Mouse (Mus musculus) liver, postnatal 0 days (tissue): Measurements from ENCODE around the gene Glycam1. TPM values are rescaled to one million over a fixed set of nuclear protein-coding genes. Genes with fewer than 3 reads are reported as not detected.
"Not testable (repeated sequence)": the region's sequence is repeated elsewhere in the genome, so short reads cannot be mapped to it uniquely, and the experiment has no call there.

ENCODE experiments used
- ATAC-seq: fragments of 200-750 bp; cut with Nextera tagmentation; 2 replicates; pipeline ENCODE4 v1.8.0; 2017; ENCODE audit warnings: mild to moderate bottlenecking, moderate library complexity
- DNase-seq: peaks from one replicate; pipeline ENCODE4 v3.0.0-alpha.2; 2016
- H3K27ac ChIP-seq: fragments of 300-500 bp; sonication (generic); 2 replicates; pipeline ENCODE4 v1.5.1; 2014; ENCODE audit warnings: antibody characterized with exemption, moderate library complexity, mild to moderate bottlenecking, low read depth
- H3K27me3 ChIP-seq: fragments of 300-500 bp; sonication (generic); 2 replicates; pipeline ENCODE4 v1.6.1; 2014; ENCODE audit warnings: low read length, control low read depth, mixed read lengths; ENCODE audit not compliant: insufficient read depth
- H3K36me3 ChIP-seq: fragments of 300-500 bp; sonication (generic); replicated peaks from 2 replicates; pipeline ENCODE4 v1.6.1; 2014; ENCODE audit warnings: mild to moderate bottlenecking, control low read depth, low read length, moderate library complexity, mixed read lengths; ENCODE audit not compliant: insufficient read depth
- H3K4me1 ChIP-seq: fragments of 300-500 bp; sonication (generic); 2 replicates; pipeline ENCODE4 v1.6.1; 2014; ENCODE audit warnings: antibody characterized with exemption, mild to moderate bottlenecking, control low read depth; ENCODE audit not compliant: insufficient read depth
- H3K4me2 ChIP-seq: fragments of 300-500 bp; sonication (generic); 2 replicates; pipeline ENCODE4 v1.6.1; 2014; ENCODE audit warnings: low read depth, mild to moderate bottlenecking, low read length, moderate library complexity, mixed read lengths
- H3K4me3 ChIP-seq: fragments of 300-500 bp; sonication (generic); 2 replicates; pipeline ENCODE4 v1.5.1; 2014; ENCODE audit warnings: low read depth, low read length
- H3K9ac ChIP-seq: fragments of 300-500 bp; sonication (generic); replicated peaks from 2 replicates; pipeline ENCODE4 v1.6.1; 2014; ENCODE audit warnings: mild to moderate bottlenecking, moderate library complexity
- H3K9me3 ChIP-seq: fragments of 300-500 bp; sonication (generic); 2 replicates; pipeline ENCODE4 v1.6.1; 2016; ENCODE audit warnings: mild to moderate bottlenecking, control low read depth, low read length, mixed read lengths
- CTCF ChIP-seq: sonication (generic); IDR thresholded peaks from 2 replicates; pipeline ENCODE4 v1.5.1; 2016; ENCODE audit warnings: antibody characterized with exemption, low read depth
- EP300 ChIP-seq: IDR thresholded peaks from 2 replicates; pipeline ENCODE4 v1.6.1; 2016; ENCODE audit warnings: antibody characterized with exemption, low read depth, mild to moderate bottlenecking
- WGBS: fragments of 180-500 bp; shearing (Covaris S2); extraction: QIAGEN DNeasy Blood & Tissue Kit; methylation state at CpG from one replicate; pipeline ENCODE4 v1.1.7; 2014; ENCODE audit not compliant: insufficient replicate concordance; 5-methylcytosine and 5-hydroxymethylcytosine counted together
- polyA plus RNA-seq: library from polyadenylated mRNA; unstranded; fragments of >200 nt; fragmentation: Nextera tagmentation; extraction: Ambion mirVana; gene quantifications from 2 replicates; pipeline ENCODE4 v1.2.1, GENCODE M21; 2015

The Glycam1 gene
- not detected in 2 replicates for polyA plus RNA-seq

GRCm38 (mm10) chr15:103564981-103565380 is at the start of gene Glycam1:
TSS of gene Glycam1 (minus strand) at chr15:103565081.
- H3K4me3 ChIP-seq, result no peak within 1 kb of the TSS

GRCm38 (mm10) chr15:103604481-103604880 is 39.6 kb upstream of the Glycam1 start:
- H3K4me1 ChIP-seq, result no peaks in the 10 kb centered on the region
- DNase-seq, result no peak
- no peak overlapping the region for H3K9ac ChIP-seq
- no peaks in the 10 kb centered on the region for H3K36me3 ChIP-seq
- no peak overlapping the region for H3K4me2 ChIP-seq
- TF ChIP-seq EP300 (no peak), CTCF (no peak)
- H3K4me3 ChIP-seq, result no peak overlapping the region
- no peaks in the 10 kb centered on the region for H3K9me3 ChIP-seq
- no peak overlapping the region for H3K27ac ChIP-seq
- no peak for ATAC-seq
- WGBS, result 67% methylated on average over 1 of the region's 1 CpGs
- H3K27me3 ChIP-seq, result no peaks in the 10 kb centered on the region

More at GRCm38 (mm10) chr15:103564981-103565380, at the start of gene Glycam1:
- no peaks in the 10 kb centered on the region for H3K9me3 ChIP-seq
- H3K27me3 ChIP-seq, result no peaks in the 10 kb centered on the region
- no peaks in the 10 kb centered on the region for H3K36me3 ChIP-seq
- DNase-seq (no peak), ATAC-seq (no peak)
- no peak within 1 kb of the TSS for H3K4me2 ChIP-seq
- no peak within 1 kb of the TSS for H3K27ac ChIP-seq
- no peak for TF ChIP-seq EP300
- TF ChIP-seq CTCF, result no peak
- no peaks in the 10 kb centered on the region for H3K4me1 ChIP-seq
- no peak within 1 kb of the TSS for H3K9ac ChIP-seq

GRCm38 (mm10) chr15:103590779-103591178 is 25.9 kb upstream of the Glycam1 start:
- H3K36me3 ChIP-seq, result no peaks in the 10 kb centered on the region
- H3K9ac ChIP-seq, result no peak overlapping the region
- no peak overlapping the region for H3K27ac ChIP-seq
- no peaks in the 10 kb centered on the region for H3K9me3 ChIP-seq
- H3K4me1 ChIP-seq, result no peaks in the 10 kb centered on the region
- ATAC-seq (no peak), DNase-seq (no peak)
- WGBS, result 79% methylated on average over 2 of the region's 2 CpGs
- TF ChIP-seq CTCF (no peak), EP300 (no peak)
- H3K4me3 ChIP-seq, result no peak overlapping the region
- H3K4me2 ChIP-seq, result no peak overlapping the region
- no peaks in the 10 kb centered on the region for H3K27me3 ChIP-seq

- H3K4me2 ChIP-seq, H3K36me3 ChIP-seq, H3K4me1 ChIP-seq, H3K27ac ChIP-seq, H3K9me3 ChIP-seq, H3K4me3 ChIP-seq, DNase-seq, ATAC-seq, H3K27me3 ChIP-seq, H3K9ac ChIP-seq: not testable (repeated sequence)
- WGBS, result 39% methylated on average over 4 of the region's 4 CpGs
Observed at GRCm38 (mm10) chr15:103587752-103588151, 22.9 kb upstream of the Glycam1 start.

GRCm38 (mm10) chr15:103585876-103586275 is 21.0 kb upstream of the Glycam1 start:
- 65% methylated on average over 2 of the region's 2 CpGs for WGBS

GRCm38 (mm10) chr15:103552096-103552690 is 12.7 kb downstream of the Glycam1 start:
- H3K4me3 ChIP-seq, result no peak overlapping the region
- H3K27ac ChIP-seq, result no peak overlapping the region
- H3K9me3 ChIP-seq, result no peaks in the 10 kb centered on the region
- H3K36me3 ChIP-seq, result no peaks in the 10 kb centered on the region
- no peak for ATAC-seq
- no peak overlapping the region for H3K9ac ChIP-seq
- no peaks in the 10 kb centered on the region; the same call in 1 of the 2 replicates for H3K27me3 ChIP-seq
- WGBS, result 41% methylated on average over 3 of the region's 3 CpGs
- no peak overlapping the region for H3K4me2 ChIP-seq
- no peaks in the 10 kb centered on the region for H3K4me1 ChIP-seq
- peak; percentile 84 for TF ChIP-seq CTCF
- TF ChIP-seq EP300, result no peak
- DNase-seq, result peak; percentile 39

More at GRCm38 (mm10) chr15:103585876-103586275, 21.0 kb upstream of the Glycam1 start:
- Histone ChIP-seq H3K36me3 (no peaks in the 10 kb centered on the region), H3K27me3 (no peaks in the 10 kb centered on the region), H3K9me3 (no peaks in the 10 kb centered on the region), H3K27ac (no peak overlapping the region), H3K4me1 (no peaks in the 10 kb centered on the region), H3K4me3 (no peak overlapping the region), H3K4me2 (no peak overlapping the region), H3K9ac (no peak overlapping the region)
- DNase-seq (no peak), ATAC-seq (no peak)
- TF ChIP-seq CTCF, result no peak
- no peak for TF ChIP-seq EP300
